Mouse (Mus musculus) E14TG2a.4 (cell line): ENCODE results near the gene Gadd45gip1.
A peak's percentile ranks its signal among the peaks of the same experiment; 100 is the strongest.

Source experiments
- H3K27me3 ChIP-seq: 2 replicates; pipeline ENCODE4 v1.6.1; 2014; ENCODE audit warnings: low read length, control low read depth; ENCODE audit not compliant: insufficient read depth
- H3K36me3 ChIP-seq: 2 replicates; pipeline ENCODE4 v1.6.1; 2014; ENCODE audit warnings: low read length, control low read depth; ENCODE audit not compliant: insufficient read depth
- H3K4me1 ChIP-seq: replicated peaks from 2 replicates; pipeline ENCODE4 v1.6.1; 2014; ENCODE audit warnings: low read depth, low read length, control low read depth
- H3K4me3 ChIP-seq: replicated peaks from 2 replicates; pipeline ENCODE4 v1.5.1; 2014; ENCODE audit warnings: mild to moderate bottlenecking, low read length
- H3K9me3 ChIP-seq: 2 replicates; pipeline ENCODE4 v1.6.1; 2014; ENCODE audit warnings: low read length, control low read depth
- CTCF ChIP-seq: conservative IDR thresholded peaks from 2 replicates; pipeline ENCODE4 v1.5.1; 2014; ENCODE audit warnings: low read length
- NANOG ChIP-seq: IDR thresholded peaks from 2 replicates; pipeline ENCODE4 v1.6.1; 2014; ENCODE audit warnings: borderline replicate concordance, low read length, mixed read lengths
- POU5F1 ChIP-seq: IDR thresholded peaks from 2 replicates; pipeline ENCODE4 v1.6.1; 2014; ENCODE audit warnings: low read length, borderline replicate concordance

Gene Gadd45gip1

GRCm38 (mm10) chr8:84832759-84833742, 1.7 kb downstream of the Gadd45gip1 start:
- peaks cover 65% of the 10 kb centered on the region for H3K4me1 ChIP-seq
- peaks cover 54% of the 10 kb centered on the region for H3K36me3 ChIP-seq
- no peaks in the 10 kb centered on the region for H3K27me3 ChIP-seq
- TF ChIP-seq NANOG, result no peak
- no peak for TF ChIP-seq CTCF
- no peak for TF ChIP-seq POU5F1
- no peaks in the 10 kb centered on the region for H3K9me3 ChIP-seq
- peak overlapping the region; percentile 97 for H3K4me3 ChIP-seq

DNA sequence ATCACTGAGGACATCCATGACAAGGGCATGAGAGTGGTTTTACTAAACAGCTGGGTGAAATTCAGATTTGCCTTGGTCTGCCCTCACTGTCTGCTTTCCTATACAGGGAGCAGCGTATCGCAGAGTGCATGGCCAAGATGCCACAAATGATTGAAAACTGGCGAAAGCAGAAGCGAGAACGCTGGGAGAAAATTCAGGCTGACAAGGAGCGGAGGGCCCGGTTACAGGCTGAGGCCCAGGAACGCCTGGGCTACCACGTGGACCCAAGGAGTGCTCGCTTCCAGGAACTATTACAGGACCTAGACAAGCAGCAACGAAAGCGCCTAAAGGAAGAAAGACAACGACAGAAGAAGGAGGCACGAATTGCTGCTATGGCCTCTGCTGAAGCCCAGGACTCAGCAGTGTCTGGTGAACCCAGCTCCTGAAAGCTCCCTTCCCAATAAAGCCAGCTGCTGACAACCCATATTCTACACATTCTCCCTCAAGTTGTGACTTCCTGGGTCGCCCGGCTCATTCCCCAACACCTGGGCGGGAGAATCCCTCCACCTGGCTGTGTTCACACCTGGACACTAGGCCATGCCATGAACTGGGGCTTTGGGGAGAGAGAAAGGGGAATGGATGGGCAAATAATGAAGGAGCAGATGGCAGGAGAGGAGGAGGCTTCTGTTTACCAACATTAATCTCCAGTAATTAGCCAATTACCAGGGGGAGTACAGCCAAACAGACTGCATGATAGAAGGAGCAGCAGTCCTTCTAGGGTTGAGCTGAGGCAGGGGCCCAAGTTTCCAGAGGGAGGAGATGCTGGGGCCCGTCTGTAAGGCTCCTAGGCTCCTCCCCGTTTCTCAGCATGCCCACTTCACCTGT, 2.9 kb downstream of the Gadd45gip1 start:
- H3K4me3 ChIP-seq, result 0 out of 2 replicates have a peak overlapping the region, but pooled peaks have one; percentile 10
- no peaks in the 10 kb centered on the region for H3K9me3 ChIP-seq
- peaks cover 67% of the 10 kb centered on the region for H3K4me1 ChIP-seq
- TF ChIP-seq POU5F1 (no peak), CTCF (no peak), NANOG (no peak)
- no peaks in the 10 kb centered on the region for H3K27me3 ChIP-seq
- peaks cover 61% of the 10 kb centered on the region for H3K36me3 ChIP-seq

DNA sequence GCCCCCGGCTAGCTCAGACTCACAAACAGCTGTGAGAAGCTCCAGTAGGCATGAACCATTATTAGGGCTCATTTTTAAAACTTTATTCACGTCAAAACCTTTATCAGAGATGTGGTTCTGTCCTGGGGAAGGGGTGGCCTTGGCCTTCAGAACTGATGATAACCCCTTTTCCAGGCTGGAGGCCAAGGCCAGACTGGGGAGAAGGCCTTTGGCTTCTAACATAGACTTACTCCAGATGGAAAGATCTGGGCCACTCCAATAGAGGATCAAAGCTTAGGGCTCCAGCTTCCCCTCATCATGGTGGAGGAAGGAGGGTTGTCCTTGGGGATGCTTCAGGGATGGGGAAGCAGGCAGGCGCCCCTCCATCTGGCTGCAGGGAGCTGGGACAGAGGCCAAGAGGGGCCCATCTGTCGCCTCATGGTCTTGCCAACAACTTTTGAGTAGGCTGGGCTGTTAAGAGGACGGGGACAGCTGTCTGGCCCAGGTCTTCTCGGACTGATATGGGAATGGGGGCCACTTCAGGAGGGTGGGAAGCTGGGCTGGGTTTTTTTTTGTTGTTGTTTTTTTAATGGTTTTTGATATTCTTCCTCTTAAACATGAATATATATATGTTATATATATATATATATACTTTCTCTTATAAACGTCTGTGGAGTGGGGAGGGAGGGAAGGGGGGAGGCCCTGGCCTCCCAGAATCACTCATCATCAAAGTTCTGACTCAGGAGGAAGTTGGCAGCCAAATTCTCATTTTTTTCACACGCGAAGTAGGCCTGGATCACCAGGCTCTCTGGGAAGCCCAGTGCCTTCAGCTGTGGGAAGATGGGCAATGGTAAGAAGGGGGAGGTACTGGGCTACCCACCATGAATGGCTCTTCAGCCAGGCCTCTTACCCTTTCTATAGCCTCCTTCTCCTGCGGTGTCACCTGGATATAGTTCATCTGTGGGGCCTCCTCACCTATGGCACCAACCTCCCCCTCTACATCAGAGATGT, 3.8 kb downstream of the Gadd45gip1 start:
- H3K27me3 ChIP-seq, result no peaks in the 10 kb centered on the region
- H3K9me3 ChIP-seq, result no peaks in the 10 kb centered on the region
- peaks cover 65% of the 10 kb centered on the region for H3K36me3 ChIP-seq
- peaks cover 73% of the 10 kb centered on the region for H3K4me1 ChIP-seq
- no peak for TF ChIP-seq CTCF
- no peak for TF ChIP-seq POU5F1
- TF ChIP-seq NANOG, result no peak
- H3K4me3 ChIP-seq, result 0 out of 2 replicates have a peak overlapping the region, but pooled peaks have one; percentile 1

DNA sequence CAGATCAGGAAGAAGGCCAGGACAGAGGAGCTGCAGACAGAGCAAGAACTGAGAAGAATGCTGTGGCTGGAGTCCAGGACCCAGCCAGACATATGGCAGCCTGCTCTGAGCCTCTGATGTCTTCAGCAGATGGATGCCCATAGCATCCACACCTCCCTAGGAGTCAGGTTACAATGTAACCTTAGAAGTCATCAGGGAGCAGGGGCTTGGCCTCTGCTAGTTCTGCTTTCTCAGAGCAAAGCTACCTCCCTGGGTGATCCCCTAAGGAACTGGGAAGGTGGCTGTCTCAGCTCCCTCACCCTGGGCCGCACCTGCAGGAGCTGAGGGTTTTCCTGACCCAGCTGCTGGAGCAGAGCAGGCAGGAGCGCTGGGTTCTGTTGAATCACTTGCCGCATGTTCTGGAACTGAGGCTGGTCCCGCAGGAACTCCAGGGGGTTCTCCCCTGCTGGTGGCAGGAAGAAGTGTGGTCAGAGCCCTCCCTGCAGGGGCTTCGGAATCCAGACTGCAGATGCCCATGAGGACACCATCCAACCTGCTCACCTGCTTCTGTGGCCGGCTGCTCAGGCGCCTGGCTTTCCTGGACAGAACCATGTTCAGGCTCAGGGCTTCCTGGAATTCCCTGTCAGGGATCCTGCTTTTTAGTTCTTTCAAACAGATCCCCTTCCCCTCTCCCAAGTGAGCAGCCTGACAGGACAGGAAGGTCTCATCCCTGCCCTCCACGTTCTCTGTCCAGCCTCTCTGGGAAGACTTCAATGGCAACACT, 6.0 kb downstream of the Gadd45gip1 start:
- H3K36me3 ChIP-seq, result peaks cover 80% of the 10 kb centered on the region
- H3K4me1 ChIP-seq, result peaks cover 67% of the 10 kb centered on the region
- no peak for TF ChIP-seq POU5F1
- 0 out of 2 replicates have a peak, but pooled peaks have one; percentile 5 for TF ChIP-seq CTCF
- no peaks in the 10 kb centered on the region for H3K9me3 ChIP-seq
- no peaks in the 10 kb centered on the region for H3K27me3 ChIP-seq
- peak overlapping the region; percentile 39 for H3K4me3 ChIP-seq

DNA sequence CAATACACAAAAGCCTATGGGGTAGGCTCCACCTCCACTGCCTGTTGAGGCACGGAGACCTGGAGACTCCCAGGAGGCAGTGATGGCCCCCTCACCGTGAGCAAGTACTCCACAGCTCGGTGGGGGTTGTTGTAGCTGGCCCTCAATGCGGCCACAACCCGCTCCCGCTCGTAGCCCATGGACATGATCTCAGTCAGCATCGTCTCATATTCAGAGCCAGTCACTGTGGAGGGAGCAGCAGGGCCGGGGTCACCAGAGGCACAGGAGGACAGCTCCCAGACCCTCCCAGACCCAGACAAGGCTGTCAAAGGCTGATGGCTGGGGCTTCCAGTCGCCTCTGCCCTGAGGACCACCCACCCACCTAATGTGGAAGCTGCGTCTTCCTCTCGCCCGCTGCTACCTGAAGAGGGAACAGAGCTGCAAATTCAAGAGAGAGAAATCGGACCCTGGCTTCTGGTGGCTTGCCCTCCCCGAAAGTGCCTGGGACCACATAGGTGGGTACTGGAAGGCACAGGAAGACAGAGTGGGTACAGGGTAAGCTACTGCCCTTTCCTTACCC, 6.7 kb downstream of the Gadd45gip1 start:
- no peak for TF ChIP-seq CTCF
- TF ChIP-seq NANOG, result no peak
- TF ChIP-seq POU5F1, result no peak
- H3K9me3 ChIP-seq, result no peaks in the 10 kb centered on the region
- H3K36me3 ChIP-seq, result peaks cover 87% of the 10 kb centered on the region
- H3K4me3 ChIP-seq, result peak overlapping the region; percentile 39
- H3K27me3 ChIP-seq, result no peaks in the 10 kb centered on the region
- peaks cover 70% of the 10 kb centered on the region for H3K4me1 ChIP-seq

GRCm38 (mm10) chr8:84838513-84838912, 7.2 kb downstream of the Gadd45gip1 start:
- H3K4me1 ChIP-seq, result peaks cover 70% of the 10 kb centered on the region
- TF ChIP-seq POU5F1, result no peak

GRCm38 (mm10) chr8:84839411-84839810, 8.1 kb downstream of the Gadd45gip1 start:
- Histone ChIP-seq H3K4me1 (peaks cover 70% of the 10 kb centered on the region), H3K36me3 (peaks cover 88% of the 10 kb centered on the region), H3K9me3 (no peaks in the 10 kb centered on the region), H3K27me3 (no peaks in the 10 kb centered on the region), H3K4me3 (peak overlapping the region; percentile 94)
- TF ChIP-seq NANOG, result no peak
- no peak for TF ChIP-seq CTCF
- TF ChIP-seq POU5F1, result no peak

More at GRCm38 (mm10) chr8:84838513-84838912, 7.2 kb downstream of the Gadd45gip1 start:
- Histone ChIP-seq H3K9me3 (no peaks in the 10 kb centered on the region), H3K27me3 (no peaks in the 10 kb centered on the region), H3K36me3 (peaks cover 88% of the 10 kb centered on the region), H3K4me3 (peak overlapping the region; percentile 39)
